Mouse (Mus musculus): Measurements from ENCODE around the gene Xrcc2. TPM values are rescaled to one million over a fixed set of nuclear protein-coding genes. Genes with fewer than 3 reads are reported as not detected.
A peak's percentile ranks its signal among the peaks of the same experiment; 100 is the strongest.

The Xrcc2 gene
- total and polyA plus RNA-seq, 3 experiments: 22.8 to 34.1 TPM; not detected in 1

GRCm38 (mm10) chr5:25738448-25738847 lies 32.8 kb upstream of the Xrcc2 start:
- DNase-seq (ENCODE audit: low read depth, low spot score): no peak
- TF ChIP-seq TAL1 (IDR thresholded peaks at IDR 0.05; ENCODE audit: low read length) (no peak), ZNF384 (IDR thresholded peaks at IDR 0.05; ENCODE audit: low read depth, low read length) (no peak), RCOR1 (IDR thresholded peaks at IDR 0.05; ENCODE audit: low read depth, low read length) (no peak), CTCF (IDR thresholded peaks at IDR 0.05 in 2 of 3, conservative IDR thresholded peaks at IDR 0.05 in 1 of 3; ENCODE audit: control insufficient read depth in 1 of 3, insufficient read depth in 1 of 3, low read depth in 2 of 3, low read length in 3 of 3, poor library complexity in 1 of 3, severe bottlenecking in 1 of 3) (no peak), ELF1 (IDR thresholded peaks at IDR 0.05; ENCODE audit: low read depth, low read length) (no peak), TCF12 (IDR thresholded peaks at IDR 0.05; ENCODE audit: low read depth, low read length) (no peak), MAZ (IDR thresholded peaks at IDR 0.05; ENCODE audit: low read depth, low read length) (no peak), POLR2AphosphoS2 (IDR thresholded peaks at IDR 0.05; ENCODE audit: low read length) (no peak), SMC3 (IDR thresholded peaks at IDR 0.05; ENCODE audit: low read depth, low read length) (no peak), MYC (IDR thresholded peaks at IDR 0.05; ENCODE audit: low read depth, low read length) (no peak), NRF1 (IDR thresholded peaks at IDR 0.05; ENCODE audit: insufficient read depth, low read depth, low read length, poor library complexity, severe bottlenecking) (no peak), NELFE (IDR thresholded peaks at IDR 0.05; ENCODE audit: low read depth, low read length) (no peak), MAFK (IDR thresholded peaks at IDR 0.05; ENCODE audit: borderline replicate concordance, low read depth, low read length) (no peak), UBTF (IDR thresholded peaks at IDR 0.05; ENCODE audit: borderline replicate concordance, insufficient read depth, low read depth, low read length) (no peak)
- Histone ChIP-seq H3K27me3 (ENCODE audit: control insufficient read depth in 1 of 2, insufficient read depth in 2 of 2, low read length in 2 of 2) (peaks cover 6 to 11% of the 10 kb centered on the region in 2 experiments), H3K4me1 (ENCODE audit: control insufficient read depth in 1 of 2, insufficient read depth in 2 of 2, low read length in 2 of 2) (no peaks in the 10 kb centered on the region), H3K4me3 (ENCODE audit: control insufficient read depth in 1 of 2, insufficient read depth in 1 of 2, low read depth in 2 of 2, low read length in 2 of 2) (no peak overlapping the region), H3K27ac (ENCODE audit: control insufficient read depth, low read depth, low read length) (no peak overlapping the region), H3K9me3 (replicated peaks; ENCODE audit: insufficient read depth, low read length) (no peaks in the 10 kb centered on the region), H3K79me2 (ENCODE audit: control insufficient read depth, insufficient read depth, low read length, poor library complexity) (no peaks in the 10 kb centered on the region), H3K36me3 (ENCODE audit: control insufficient read depth in 1 of 2, insufficient read depth in 2 of 2, low read length in 2 of 2) (no peaks in the 10 kb centered on the region), H3K9ac (ENCODE audit: control insufficient read depth, low read depth, low read length, poor library complexity, severe bottlenecking) (no peak overlapping the region)

GRCm38 (mm10) chr5:25735861-25736260 lies 30.2 kb upstream of the Xrcc2 start:
- Histone ChIP-seq H3K27ac (ENCODE audit: control insufficient read depth, low read depth, low read length) (no peak overlapping the region), H3K36me3 (ENCODE audit: control insufficient read depth in 1 of 2, insufficient read depth in 2 of 2, low read length in 2 of 2) (no peaks in the 10 kb centered on the region), H3K27me3 (ENCODE audit: control insufficient read depth in 1 of 2, insufficient read depth in 2 of 2, low read length in 2 of 2) (peaks cover 6 to 11% of the 10 kb centered on the region in 2 experiments), H3K4me3 (ENCODE audit: control insufficient read depth in 1 of 2, insufficient read depth in 1 of 2, low read depth in 2 of 2, low read length in 2 of 2) (no peak overlapping the region), H3K4me1 (ENCODE audit: control insufficient read depth in 1 of 2, insufficient read depth in 2 of 2, low read length in 2 of 2) (no peaks in the 10 kb centered on the region), H3K79me2 (ENCODE audit: control insufficient read depth, insufficient read depth, low read length, poor library complexity) (no peaks in the 10 kb centered on the region), H3K9me3 (replicated peaks; ENCODE audit: insufficient read depth, low read length) (no peaks in the 10 kb centered on the region), H3K9ac (ENCODE audit: control insufficient read depth, low read depth, low read length, poor library complexity, severe bottlenecking) (no peak overlapping the region)
- DNase-seq (ENCODE audit: low read depth, low spot score): no peak
- TF ChIP-seq NELFE (IDR thresholded peaks at IDR 0.05; ENCODE audit: low read depth, low read length) (no peak), SMC3 (IDR thresholded peaks at IDR 0.05; ENCODE audit: low read depth, low read length) (no peak), E2F4 (IDR thresholded peaks at IDR 0.05; ENCODE audit: borderline replicate concordance, low read depth, low read length) (no peak)

DNA sequence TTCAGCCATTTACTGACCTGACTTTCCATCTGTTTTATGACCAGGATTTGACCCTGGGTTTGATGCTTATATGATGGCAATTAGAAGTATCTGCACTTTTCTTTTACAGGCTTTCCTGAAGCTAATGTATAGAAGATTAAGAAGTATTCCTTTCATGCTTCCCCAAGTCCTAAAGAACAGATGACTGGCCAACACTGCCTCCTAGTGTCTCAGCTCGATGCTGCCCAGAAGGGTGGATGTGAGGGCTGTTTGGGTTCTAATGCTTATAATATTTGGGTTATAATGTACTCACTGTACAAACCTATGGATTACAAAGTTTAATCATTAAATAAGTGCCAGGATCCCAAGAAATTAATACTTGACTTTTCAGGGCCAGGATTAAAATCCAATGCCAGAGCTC lies 28.7 kb upstream of the Xrcc2 start:
- Histone ChIP-seq H3K36me3 (ENCODE audit: control insufficient read depth in 1 of 2, insufficient read depth in 2 of 2, low read length in 2 of 2) (no peaks in the 10 kb centered on the region), H3K27ac (ENCODE audit: control insufficient read depth, low read depth, low read length) (no peak overlapping the region)
- DNase-seq (ENCODE audit: low read depth, low spot score): peak; percentile 60

More for the DNA sequence above, 28.7 kb upstream of the Xrcc2 start:
- Histone ChIP-seq H3K9ac (ENCODE audit: control insufficient read depth, low read depth, low read length, poor library complexity, severe bottlenecking) (no peak overlapping the region), H3K9me3 (replicated peaks; ENCODE audit: insufficient read depth, low read length) (no peaks in the 10 kb centered on the region), H3K27me3 (ENCODE audit: control insufficient read depth in 1 of 2, insufficient read depth in 2 of 2, low read length in 2 of 2) (peaks cover 6 to 13% of the 10 kb centered on the region in 2 experiments), H3K4me3 (ENCODE audit: control insufficient read depth in 1 of 2, insufficient read depth in 1 of 2, low read depth in 2 of 2, low read length in 2 of 2) (no peak overlapping the region), H3K79me2 (ENCODE audit: control insufficient read depth, insufficient read depth, low read length, poor library complexity) (no peaks in the 10 kb centered on the region), H3K4me1 (ENCODE audit: control insufficient read depth in 1 of 2, insufficient read depth in 2 of 2, low read length in 2 of 2) (no peaks in the 10 kb centered on the region)
- TF ChIP-seq SMC3 (IDR thresholded peaks at IDR 0.05; ENCODE audit: low read depth, low read length): peak; percentile 93
- TF ChIP-seq ZMIZ1 (IDR thresholded peaks at IDR 0.05; ENCODE audit: low read depth, low read length): no peak
- no peak for TF ChIP-seq KAT2A (conservative IDR thresholded peaks at IDR 0.05; ENCODE audit: low read depth, low read length)
- peak; percentile 97 for TF ChIP-seq RAD21 (IDR thresholded peaks at IDR 0.05; ENCODE audit: low read depth, low read length)
- TF ChIP-seq ZC3H11A (IDR thresholded peaks at IDR 0.05; ENCODE audit: low read depth, low read length): peak; percentile 93
- TF ChIP-seq CTCF (IDR thresholded peaks at IDR 0.05 in 2 of 3, conservative IDR thresholded peaks at IDR 0.05 in 1 of 3; ENCODE audit: control insufficient read depth in 1 of 3, insufficient read depth in 1 of 3, low read depth in 2 of 3, low read length in 3 of 3, poor library complexity in 1 of 3, severe bottlenecking in 1 of 3): peak; percentile 76 to 90 (median 83)

All from MEL (cell line).